In the genomic region with DNA sequence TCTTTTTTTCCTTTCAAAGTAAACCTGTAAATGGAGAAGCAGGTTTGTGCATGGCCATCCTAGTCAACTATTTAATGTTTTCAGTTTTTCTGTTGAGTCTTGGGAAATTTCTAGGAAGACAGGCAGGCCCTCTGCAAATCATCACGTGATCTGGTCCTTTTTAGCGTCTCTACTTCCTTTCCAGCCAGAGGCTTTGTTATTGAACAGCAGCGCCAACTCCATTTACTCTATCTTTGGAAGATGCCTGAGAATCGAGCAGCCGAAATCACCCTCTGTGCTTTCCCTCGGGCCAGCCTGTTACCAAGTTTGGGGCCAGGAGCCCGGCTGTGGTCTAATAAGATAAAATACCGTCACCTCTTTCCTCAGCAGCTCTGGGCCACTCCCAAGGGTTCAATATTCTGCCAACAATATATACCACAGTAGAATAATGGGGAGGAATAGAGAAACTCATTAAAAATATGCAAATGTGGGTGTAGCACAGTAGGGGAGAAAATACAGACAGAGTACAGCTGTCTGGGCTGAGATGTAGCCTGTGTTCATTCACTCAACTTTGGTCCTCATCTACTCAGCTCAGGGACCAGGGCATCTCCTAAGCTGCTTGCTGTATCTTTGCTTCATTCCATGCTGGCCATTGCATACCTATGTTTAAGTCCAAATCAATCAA, we compare ENCODE assay signal across 12 mouse cellular contexts. TPM values are rescaled to one million over a fixed set of nuclear protein-coding genes. Genes with fewer than 3 reads are reported as not detected.
DNase-seq lines count a peak whose midpoint lies in the region; ATAC-seq lines count a peak whose summit lies in the region.
"Had no signal": no experiment of that assay in that cellular context is flagged by ENCODE, and none has a peak within 500 bp of the region (broad histone marks: within the 10 kb centered on the region; RNA-seq: fewer than 3 reads in every experiment).

No protein-coding gene starts in this region.

- H3K9ac ChIP-seq in forebrain, embryonic 12.5 days = no peak overlapping the region
- H3K9ac ChIP-seq in forebrain, embryonic 11.5 days (ENCODE audit: low read length) = no peak overlapping the region
- H3K9ac ChIP-seq in midbrain, embryonic 13.5 days (replicated peaks) = no peak overlapping the region
- H3K9ac ChIP-seq in midbrain, embryonic 16.5 days (ENCODE audit: low read depth, low read length) = no peak overlapping the region
- H3K9ac ChIP-seq: embryonic facial prominence, embryonic 12.5 days; lung, embryonic 15.5 days had no signal

- no peak for ATAC-seq in forebrain, embryonic 12.5 days (ENCODE audit: low FRiP score)
- ATAC-seq in forebrain, embryonic 11.5 days (replicated peaks; ENCODE audit: low FRiP score) = no peak; the same call in 1 of the 2 replicates
- 0 out of 2 replicates have a peak, but pooled peaks have one; percentile 56 for ATAC-seq in midbrain, embryonic 13.5 days
- ATAC-seq in midbrain, embryonic 16.5 days = no peak

- 0 out of 2 replicates have a peak, but pooled peaks cover 4% of the 10 kb centered on the region for H3K27me3 ChIP-seq in forebrain, embryonic 12.5 days
- no peaks in the 10 kb centered on the region for H3K27me3 ChIP-seq in forebrain, embryonic 11.5 days (ENCODE audit: control insufficient read depth, insufficient read depth, low read length)
- no peaks in the 10 kb centered on the region for H3K27me3 ChIP-seq in midbrain, embryonic 13.5 days
- no peaks in the 10 kb centered on the region for H3K27me3 ChIP-seq in midbrain, embryonic 16.5 days (ENCODE audit: control insufficient read depth, insufficient read depth, low read depth, low read length)
- H3K27me3 ChIP-seq: embryonic facial prominence, embryonic 12.5 days; lung, embryonic 15.5 days had no signal

- WGBS in forebrain, embryonic 12.5 days = 24% methylated on average over 8 of the region's 8 CpGs
- WGBS in forebrain, embryonic 11.5 days = 39% methylated on average over 8 of the region's 8 CpGs
- WGBS in midbrain, embryonic 13.5 days = 30% methylated on average over 8 of the region's 8 CpGs
- 23% methylated on average over 8 of the region's 8 CpGs for WGBS in midbrain, embryonic 16.5 days

- no peaks in the 10 kb centered on the region for H3K9me3 ChIP-seq in forebrain, embryonic 12.5 days
- H3K9me3 ChIP-seq in forebrain, embryonic 11.5 days (ENCODE audit: control insufficient read depth, low read length) = no peaks in the 10 kb centered on the region; the same call in 1 of the 2 replicates
- no peaks in the 10 kb centered on the region for H3K9me3 ChIP-seq in midbrain, embryonic 13.5 days
- no peaks in the 10 kb centered on the region for H3K9me3 ChIP-seq in midbrain, embryonic 16.5 days (replicated peaks; ENCODE audit: control insufficient read depth, low read length, poor library complexity, severe bottlenecking)
- H3K9me3 ChIP-seq: embryonic facial prominence, embryonic 12.5 days; lung, embryonic 15.5 days had no signal

- H3K4me1 ChIP-seq in forebrain, embryonic 12.5 days = peaks cover 12% of the 10 kb centered on the region
- H3K4me1 ChIP-seq in forebrain, embryonic 11.5 days (replicated peaks; ENCODE audit: control insufficient read depth, insufficient read depth, low read length) = peaks cover 5% of the 10 kb centered on the region; the same call in 1 of the 2 replicates
- peaks cover 13% of the 10 kb centered on the region for H3K4me1 ChIP-seq in midbrain, embryonic 13.5 days (replicated peaks)
- peaks cover 5% of the 10 kb centered on the region; the same call in 1 of the 2 replicates for H3K4me1 ChIP-seq in midbrain, embryonic 16.5 days (ENCODE audit: control insufficient read depth, insufficient read depth, low read length)
- H3K4me1 ChIP-seq: embryonic facial prominence, embryonic 12.5 days had no signal

- no peak for DNase-seq in forebrain, embryonic 11.5 days (ENCODE audit: low spot score)
- DNase-seq in heart, postnatal 4 days = peak; percentile 23
- DNase-seq in spleen, postnatal 36 days (ENCODE audit: low spot score in 2 of 2) = no peak
- DNase-seq in cerebellum, postnatal 25 days = no peak
- no peak for DNase-seq in urinary bladder, adult 2 months (ENCODE audit: low spot score)
- DNase-seq: adrenal gland, adult 8-10 months; cerebellum, adult 2 months had no signal

- no peaks in the 10 kb centered on the region for H3K36me3 ChIP-seq in forebrain, embryonic 12.5 days (replicated peaks)
- no peaks in the 10 kb centered on the region for H3K36me3 ChIP-seq in forebrain, embryonic 11.5 days (ENCODE audit: control insufficient read depth, insufficient read depth, low read length)
- H3K36me3 ChIP-seq in midbrain, embryonic 13.5 days = no peaks in the 10 kb centered on the region
- no peaks in the 10 kb centered on the region for H3K36me3 ChIP-seq in midbrain, embryonic 16.5 days (ENCODE audit: control insufficient read depth, insufficient read depth, low read length)
- H3K36me3 ChIP-seq: embryonic facial prominence, embryonic 12.5 days; lung, embryonic 15.5 days had no signal

- H3K27ac ChIP-seq in forebrain, embryonic 12.5 days = 0 out of 2 replicates have a peak overlapping the region, but pooled peaks have one; percentile 20
- no peak overlapping the region for H3K27ac ChIP-seq in forebrain, embryonic 11.5 days (ENCODE audit: low read depth, low read length)
- H3K27ac ChIP-seq in midbrain, embryonic 13.5 days = 0 out of 2 replicates have a peak overlapping the region, but pooled peaks have one; percentile 35
- no peak overlapping the region for H3K27ac ChIP-seq in midbrain, embryonic 16.5 days (ENCODE audit: low read length)
- H3K27ac ChIP-seq: embryonic facial prominence, embryonic 12.5 days; lung, embryonic 15.5 days had no signal

- no peak overlapping the region for H3K4me3 ChIP-seq in forebrain, embryonic 12.5 days (replicated peaks)
- no peak overlapping the region for H3K4me3 ChIP-seq in forebrain, embryonic 11.5 days (ENCODE audit: low read depth, low read length)
- no peak overlapping the region for H3K4me3 ChIP-seq in midbrain, embryonic 13.5 days (replicated peaks)
- no peak overlapping the region for H3K4me3 ChIP-seq in midbrain, embryonic 16.5 days (ENCODE audit: low read depth, low read length)
- H3K4me3 ChIP-seq: embryonic facial prominence, embryonic 12.5 days; lung, embryonic 15.5 days had no signal

- H3K4me2 ChIP-seq in forebrain, embryonic 12.5 days = peak overlapping the region; percentile 16; the same call in 1 of the 2 replicates
- no peak overlapping the region for H3K4me2 ChIP-seq in forebrain, embryonic 11.5 days (ENCODE audit: low read depth, low read length, severe bottlenecking)
- no peak overlapping the region for H3K4me2 ChIP-seq in midbrain, embryonic 13.5 days (replicated peaks)
- no peak overlapping the region for H3K4me2 ChIP-seq in midbrain, embryonic 16.5 days (ENCODE audit: low read length)
- H3K4me2 ChIP-seq: embryonic facial prominence, embryonic 12.5 days; lung, embryonic 15.5 days had no signal

RNA-seq across cellular contexts. Expression of a gene that starts 15.0 kb away (rescaled TPM):
- 472 and 483 TPM in 2 replicates for polyA plus RNA-seq in forebrain, embryonic 12.5 days (2016; fragmentation: Nextera tagmentation; extraction: Ambion mirVana)
- 519 and 560 TPM in 2 replicates for polyA plus RNA-seq in forebrain, embryonic 11.5 days (2014; fragmentation: Nextera tagmentation; extraction: Ambion mirVana)
- 587 and 592 TPM in 2 replicates for polyA plus RNA-seq in midbrain, embryonic 13.5 days (2015; fragmentation: Nextera tagmentation; extraction: Ambion mirVana)
- polyA plus RNA-seq in midbrain, embryonic 16.5 days (2015; fragmentation: Nextera tagmentation; extraction: Ambion mirVana) = 561 and 610 TPM in 2 replicates
- 100 to 1,000 TPM; 233 to 244 TPM for total RNA-seq in heart, postnatal 4 days (2021)
- polyA plus RNA-seq in urinary bladder, adult 2 months (2012; rRNA removed) = 153 and 172 TPM in 2 replicates

Comparison
In these comparisons a context has a peak if more than half of its experiments do, and no peak if none do; other contexts are left out.
1. H3K27ac ChIP-seq: peak in forebrain, embryonic 12.5 days (single experiment) and midbrain, embryonic 13.5 days (single experiment); none in forebrain, embryonic 11.5 days (single experiment) and midbrain, embryonic 16.5 days (single experiment).